Mouse (Mus musculus) heart, postnatal 25 days (tissue): ENCODE results near the gene Hilpda. TPM values are rescaled to one million over a fixed set of nuclear protein-coding genes. Genes with fewer than 3 reads are reported as not detected.

Experiments used
- DNase-seq: peaks from one replicate; pipeline ENCODE4 v3.0.0; 2022; ENCODE audit warnings: low spot score
- intact Hi-C: fragments of 180-260 bp; cut with DNase I; formaldehyde crosslinking; loops from one replicate; pipeline ENCODE4 v1.15.1; 2025
- total RNA-seq, 2 experiments: library from RNA; stranded (reverse); gene quantifications; 2 replicates each; pipeline ENCODE4 v1.2.3; 2021

Gene Hilpda
- total RNA-seq, 2 experiments from 2014 or later: 5.8 to 6.6 TPM

GRCm38 (mm10) chr6:29269006-29269668, 3.2 kb upstream of the Hilpda start:
- intact Hi-C loops: no loop called here

DNA sequence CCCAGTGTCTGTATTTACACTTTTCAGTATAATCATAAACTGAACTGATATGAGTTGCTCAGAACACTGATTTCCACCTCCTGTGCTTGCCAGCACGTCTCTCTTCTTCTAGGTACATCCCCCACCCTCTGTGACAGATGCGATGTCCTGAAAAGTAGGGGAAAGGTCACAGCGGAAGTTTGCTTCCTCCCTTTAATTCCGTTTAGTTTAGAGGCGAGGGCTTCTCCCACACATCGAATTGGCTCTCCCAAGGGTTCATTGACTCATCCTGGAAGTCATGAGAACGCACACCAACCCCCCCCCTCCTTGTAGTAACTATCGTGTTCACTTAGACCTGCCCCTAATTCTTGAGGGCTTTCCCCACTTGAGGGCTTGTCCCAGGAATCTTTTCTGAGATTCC, 1.3 kb upstream of the Hilpda start:
- DNase-seq: no peak
- intact Hi-C loops: no loop called here

More at GRCm38 (mm10) chr6:29269006-29269668, 3.2 kb upstream of the Hilpda start:
- DNase-seq: no peak

DNA sequence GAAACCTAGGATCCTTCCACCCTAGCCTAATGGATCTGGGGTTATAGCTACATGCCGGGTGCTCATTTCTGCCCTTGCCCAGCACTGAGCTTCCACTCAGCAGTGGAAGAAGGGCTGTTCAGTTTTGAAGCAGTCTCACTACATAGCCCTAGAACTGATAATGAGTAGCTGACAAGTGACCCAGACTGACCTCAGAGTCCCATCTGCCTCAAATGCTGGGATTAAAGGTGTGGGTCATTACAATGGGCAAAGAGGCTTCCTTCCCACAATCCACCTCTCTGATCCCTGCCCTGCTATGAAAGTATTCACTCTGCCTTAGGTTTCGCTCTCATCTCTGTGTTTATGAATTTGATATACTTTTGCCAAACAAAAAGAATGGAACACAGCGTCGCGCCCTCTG, 4.5 kb downstream of the Hilpda start:
- no peak for DNase-seq
- intact Hi-C loops: loop anchor here (2.0 kb wide), 1 partner anchor 106 kb away; no protein-coding TSS in a partner anchor

- intact Hi-C loops: loop anchor here (1.0 kb wide), 2 partner anchors 37 to 73 kb away; no protein-coding TSS in a partner anchor
- no peak for DNase-seq
These were observed 6.4 kb downstream of the Hilpda start for GRCm38 (mm10) chr6:29278513-29279267.

DNA sequence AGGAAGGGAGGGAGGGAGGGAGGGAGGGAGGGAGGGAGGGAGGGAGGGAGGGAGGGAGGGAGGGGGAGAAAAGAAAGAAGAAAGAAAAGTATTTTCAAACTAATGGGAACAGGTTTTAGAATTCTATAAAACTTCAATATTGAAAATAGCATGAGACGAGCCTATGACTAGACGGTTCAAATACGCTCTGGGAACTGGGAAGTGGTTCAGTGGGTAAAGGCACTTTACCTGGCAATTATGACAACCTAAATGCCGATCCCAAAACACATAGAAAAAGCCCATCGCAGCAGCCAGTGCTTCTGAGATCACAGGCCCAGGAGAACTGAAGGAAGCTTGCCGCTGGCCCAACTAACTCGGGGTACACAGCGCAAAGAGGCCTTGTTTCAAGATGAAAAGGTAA, 7.0 kb downstream of the Hilpda start, which contains the start of gene Fam71f2:
TSS of gene Fam71f2 (plus strand) at position 301 of the 400 bp plus-strand sequence.
- DNase-seq: no peak
- intact Hi-C loops: loop anchor here (1.0 kb wide), 1 partner anchor 74 kb away; no protein-coding TSS in a partner anchor

GRCm38 (mm10) chr6:29280671-29281070, 8.4 kb downstream of the Hilpda start:
- intact Hi-C loops: no loop called here
- no peak for DNase-seq

DNA sequence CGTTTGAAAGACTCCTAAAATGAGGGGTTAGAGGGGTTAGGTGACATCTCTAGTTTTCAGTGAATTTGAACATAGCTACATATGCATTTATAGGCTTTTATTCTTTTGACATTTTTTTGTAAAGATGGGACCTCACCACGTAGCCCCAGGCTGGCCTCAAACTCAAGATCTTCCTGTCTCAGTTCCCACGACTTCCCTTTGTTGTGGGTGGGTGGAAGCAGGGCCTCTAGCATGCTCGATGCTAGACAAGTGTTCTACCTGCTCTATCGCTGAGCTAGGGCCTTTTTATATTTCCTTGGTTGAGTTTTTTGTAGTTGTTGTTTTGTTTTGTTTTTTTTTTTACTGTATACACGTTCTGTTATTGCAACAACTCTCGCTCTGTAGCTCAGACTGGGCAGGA, 14.6 kb downstream of the Hilpda start:
- intact Hi-C loops: no loop called here
- DNase-seq: no peak

DNA sequence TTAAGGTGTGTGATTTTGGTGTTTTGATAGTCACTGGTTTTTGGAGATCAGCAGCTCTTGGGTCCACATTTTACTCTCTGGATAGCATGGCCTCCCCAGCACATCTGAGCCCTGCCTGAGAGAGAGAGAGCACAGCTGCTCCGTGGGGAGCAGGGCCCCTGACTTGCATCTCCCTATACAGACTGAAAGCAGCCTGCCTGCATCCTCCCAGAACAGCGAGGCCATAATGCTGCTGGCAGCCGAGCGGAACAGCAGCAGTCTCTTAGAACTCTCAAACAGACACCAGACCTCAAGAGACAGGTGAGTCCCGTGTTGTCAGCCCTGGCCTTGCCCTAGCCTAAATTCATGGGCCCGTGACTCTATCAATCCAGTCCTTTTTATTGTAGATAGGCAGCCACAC, 15.2 kb downstream of the Hilpda start:
- no peak for DNase-seq
- intact Hi-C loops: no loop called here

GRCm38 (mm10) chr6:29287944-29288343, 15.7 kb downstream of the Hilpda start:
- DNase-seq: no peak
- intact Hi-C loops: no loop called here

DNA sequence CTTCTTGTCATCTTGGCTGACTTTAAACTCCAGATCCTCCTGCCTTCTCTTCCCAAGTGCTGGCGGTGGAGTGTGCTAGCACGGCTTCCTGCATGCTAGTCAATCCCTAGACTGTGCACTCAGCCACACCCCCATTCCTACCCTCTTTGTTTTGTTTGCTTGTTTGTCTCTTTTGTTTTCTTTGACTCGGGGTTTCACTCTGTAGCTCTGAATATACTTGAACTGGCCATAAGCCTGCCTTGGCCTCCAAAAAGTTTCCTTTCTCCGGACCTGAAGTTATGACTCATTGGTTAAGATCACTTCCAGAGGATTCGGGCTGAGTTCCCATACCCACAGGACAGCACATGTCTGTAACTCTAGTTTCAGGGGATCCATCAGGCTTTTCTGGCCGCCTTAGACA, 16.4 kb downstream of the Hilpda start:
- no peak for DNase-seq
- intact Hi-C loops: no loop called here

- DNase-seq: no peak
- intact Hi-C loops: no loop called here
These were observed 26.8 kb downstream of the Hilpda start for GRCm38 (mm10) chr6:29299112-29299511.

DNA sequence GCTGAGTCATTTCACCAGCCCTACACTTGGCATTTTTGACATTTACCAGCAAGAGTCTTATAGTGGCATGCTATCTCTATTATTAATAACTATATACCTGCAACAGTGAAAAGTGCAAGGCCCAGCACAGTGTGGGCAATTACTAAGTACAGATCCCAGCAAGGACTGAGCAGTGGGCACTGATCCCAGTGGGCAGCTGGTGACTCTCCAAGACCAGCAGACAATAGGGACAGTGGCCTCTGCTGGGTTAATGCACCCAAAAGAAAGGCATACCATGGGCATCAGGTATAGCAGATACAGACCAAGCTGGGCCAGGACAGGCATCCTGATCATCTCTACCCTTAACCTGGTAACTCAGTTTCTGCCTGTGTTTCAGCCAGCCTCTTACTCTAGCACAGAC, 31.0 kb downstream of the Hilpda start:
- DNase-seq: no peak
- intact Hi-C loops: no loop called here

GRCm38 (mm10) chr6:29303726-29304125, 31.4 kb downstream of the Hilpda start:
- DNase-seq: no peak
- intact Hi-C loops: no loop called here

- intact Hi-C loops: no loop called here
- no peak for DNase-seq
These were observed 33.2 kb downstream of the Hilpda start for GRCm38 (mm10) chr6:29305462-29305861.

DNA sequence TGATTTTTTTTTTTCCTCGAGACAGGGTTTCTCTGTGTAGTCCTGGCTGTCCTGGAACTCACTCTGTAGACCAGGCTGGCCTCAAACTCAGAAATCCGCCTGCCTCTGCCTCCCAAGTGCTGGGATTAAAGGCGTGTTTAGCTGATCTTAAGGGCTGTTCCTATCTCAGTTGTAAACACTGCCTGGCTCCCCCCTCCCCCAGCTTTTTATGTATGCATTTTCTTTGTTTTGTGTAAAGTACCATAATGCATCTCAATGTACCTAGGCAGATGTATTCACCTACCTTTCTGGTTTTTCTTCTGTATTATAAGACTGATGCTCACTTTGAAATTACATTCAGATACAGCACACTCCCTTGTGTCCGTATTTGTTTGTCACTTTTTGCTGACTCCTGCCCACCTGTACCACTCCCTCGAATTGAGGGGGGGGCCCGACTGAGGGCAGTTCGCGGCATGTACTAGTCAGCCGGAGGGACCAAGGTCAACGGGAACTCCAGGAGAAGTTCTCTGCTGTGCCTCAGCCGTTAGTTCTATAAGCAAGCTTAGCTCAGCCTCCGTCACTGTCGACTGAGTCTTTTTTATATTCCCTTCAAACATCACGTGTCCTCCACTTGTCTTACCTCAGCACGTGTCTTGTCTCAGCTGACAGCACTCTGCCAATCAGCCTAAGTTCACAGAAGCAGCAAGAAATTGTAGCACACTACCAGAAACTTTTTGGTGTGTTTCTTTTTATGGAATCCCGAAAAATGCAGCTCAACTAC, 36.7 kb downstream of the Hilpda start:
- intact Hi-C loops: no loop called here
- DNase-seq: no peak

GRCm38 (mm10) chr6:29313690-29314202, 41.5 kb downstream of the Hilpda start:
- DNase-seq: no peak
- intact Hi-C loops: no loop called here

- no peak for DNase-seq
- intact Hi-C loops: no loop called here
These were observed 45.0 kb downstream of the Hilpda start for GRCm38 (mm10) chr6:29317286-29317685.

GRCm38 (mm10) chr6:29317941-29318340, 45.7 kb downstream of the Hilpda start:
- no peak for DNase-seq
- intact Hi-C loops: no loop called here

GRCm38 (mm10) chr6:29318879-29319278, 46.6 kb downstream of the Hilpda start, which contains the start of gene Fam71f1:
Gene Fam71f1 (plus strand): TSS chr6:29319140.
- no peak for DNase-seq
- intact Hi-C loops: no loop called here

GRCm38 (mm10) chr6:29321586-29321985, 49.3 kb downstream of the Hilpda start:
- intact Hi-C loops: no loop called here
- no peak for DNase-seq
